ENCODE assay signal across 24 mouse cellular contexts in the genomic region with DNA sequence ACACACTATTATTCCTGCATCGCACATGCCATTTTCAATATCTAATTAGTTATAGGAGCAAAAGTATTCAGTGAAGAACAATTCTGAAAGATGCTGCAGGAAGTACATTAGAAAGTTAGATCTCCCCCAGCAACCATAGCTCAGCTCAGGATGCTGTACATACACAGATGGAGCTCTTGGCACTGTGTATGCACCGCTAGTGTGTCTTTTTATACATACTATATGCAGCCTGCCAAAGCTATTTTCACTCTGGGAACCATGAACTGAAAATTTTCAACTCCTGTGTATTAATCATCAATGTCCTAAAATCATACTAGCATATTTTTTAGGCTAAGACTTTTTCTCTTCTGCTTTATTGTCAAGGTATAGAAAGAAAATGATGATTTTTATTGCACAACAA.
A peak's percentile ranks its signal among the peaks of the same experiment; 100 is the strongest.
DNase-seq lines count a peak whose midpoint lies in the region; ATAC-seq and TF ChIP-seq lines count a peak whose summit lies in the region.
"Had no signal": no experiment of that assay in that cellular context is flagged by ENCODE, and none has a peak within 500 bp of the region (broad histone marks: within the 10 kb centered on the region; RNA-seq: fewer than 3 reads in every experiment).

No protein-coding gene starts in this region.

- H3K27ac ChIP-seq in forebrain, embryonic 14.5 days (ENCODE audit: low read depth, low read length), result no peak overlapping the region
- H3K27ac ChIP-seq in forebrain, embryonic 10.5 days, result no peak overlapping the region
- no peak overlapping the region for H3K27ac ChIP-seq in left cerebral cortex, adult 2 months
- H3K27ac ChIP-seq: embryonic facial prominence, embryonic 10.5 days; heart, embryonic 10.5 days; hindbrain, embryonic 10.5 days; limb, embryonic 12.5 days; liver, embryonic 12.5 days; midbrain, embryonic 15.5 days; stomach, embryonic 15.5 days had no signal

- WGBS in forebrain, embryonic 14.5 days, result 85% methylated on average over 2 of the region's 2 CpGs
- WGBS in forebrain, embryonic 10.5 days, result 92% methylated on average over 2 of the region's 2 CpGs

- H3K4me1 ChIP-seq in forebrain, embryonic 14.5 days (ENCODE audit: control insufficient read depth, insufficient read depth, low read length), result no peaks in the 10 kb centered on the region
- no peaks in the 10 kb centered on the region for H3K4me1 ChIP-seq in forebrain, embryonic 10.5 days
- H3K4me1 ChIP-seq: embryonic facial prominence, embryonic 10.5 days; heart, embryonic 10.5 days; hindbrain, embryonic 10.5 days; limb, embryonic 12.5 days; liver, embryonic 12.5 days; midbrain, embryonic 15.5 days; stomach, embryonic 15.5 days had no signal

- H3K4me2 ChIP-seq in forebrain, embryonic 14.5 days (ENCODE audit: low read length), result no peak overlapping the region
- H3K4me2 ChIP-seq: limb, embryonic 12.5 days; liver, embryonic 12.5 days; midbrain, embryonic 15.5 days; stomach, embryonic 15.5 days had no signal

- H3K4me3 ChIP-seq in forebrain, embryonic 14.5 days (ENCODE audit: low read depth, low read length), result no peak overlapping the region
- no peak overlapping the region for H3K4me3 ChIP-seq in forebrain, embryonic 10.5 days
- H3K4me3 ChIP-seq in left cerebral cortex, adult 2 months, result no peak overlapping the region
- H3K4me3 ChIP-seq: embryonic facial prominence, embryonic 10.5 days; heart, embryonic 10.5 days; hindbrain, embryonic 10.5 days; limb, embryonic 12.5 days; liver, embryonic 12.5 days; midbrain, embryonic 15.5 days; stomach, embryonic 15.5 days had no signal

- intact Hi-C loops in left cerebral cortex, adult 2 months (cut with DNase I), result no loop called here
- intact Hi-C loops in gastrocnemius, postnatal 14 days (cut with DNase I; ENCODE audit: low total_unique reads), result no loop called here

- peak; percentile 71 for DNase-seq in forebrain, embryonic 14.5 days (ENCODE audit: low spot score)
- no peak for DNase-seq in forebrain, embryonic 10.5 days (ENCODE audit: extremely low spot score, low spot score)
- peak; percentile 7 for DNase-seq in left cerebral cortex, adult 11 months (ENCODE audit: low spot score)
- DNase-seq in left cerebral cortex, adult 2 months (ENCODE audit: extremely low spot score in 1 of 2, low spot score in 2 of 2), result no peak
- peak; percentile 6 to 66 for DNase-seq in frontal cortex, postnatal 36 days (ENCODE audit: low spot score in 2 of 2)
- peak; percentile 16 for DNase-seq in right cerebral cortex, postnatal 25 days
- no peak for DNase-seq in embryo, embryonic 9.5 days (ENCODE audit: extremely low spot score)
- DNase-seq in gastrocnemius, postnatal 14 days, result no peak
- DNase-seq: adrenal gland, postnatal 10 days; cerebellum, adult 18-20 months; kidney, adult 2 months; kidney, postnatal 14 days; lung, adult 2 months; lung, postnatal 36 days had no signal

- no peaks in the 10 kb centered on the region for H3K27me3 ChIP-seq in forebrain, embryonic 14.5 days (replicated peaks; ENCODE audit: control insufficient read depth, insufficient read depth, low read length)
- no peaks in the 10 kb centered on the region for H3K27me3 ChIP-seq in forebrain, embryonic 10.5 days (ENCODE audit: poor library complexity, severe bottlenecking)
- H3K27me3 ChIP-seq: limb, embryonic 12.5 days; liver, embryonic 12.5 days; midbrain, embryonic 15.5 days; Patski; stomach, embryonic 15.5 days had no signal

- H3K9ac ChIP-seq in forebrain, embryonic 14.5 days (ENCODE audit: low read length), result no peak overlapping the region
- H3K9ac ChIP-seq: limb, embryonic 12.5 days; liver, embryonic 12.5 days; midbrain, embryonic 15.5 days; stomach, embryonic 15.5 days had no signal

- H3K36me3 ChIP-seq in forebrain, embryonic 14.5 days (ENCODE audit: control insufficient read depth, insufficient read depth, low read length), result no peaks in the 10 kb centered on the region
- H3K36me3 ChIP-seq in forebrain, embryonic 10.5 days (replicated peaks), result no peaks in the 10 kb centered on the region
- H3K36me3 ChIP-seq: embryonic facial prominence, embryonic 10.5 days; heart, embryonic 10.5 days; hindbrain, embryonic 10.5 days; limb, embryonic 12.5 days; liver, embryonic 12.5 days; midbrain, embryonic 15.5 days; stomach, embryonic 15.5 days had no signal

- no peak for ATAC-seq in forebrain, embryonic 14.5 days
- ATAC-seq: activated CD4-positive, CD25-positive, alpha-beta regulatory T cell, adult 4 months; CD4-positive, CD25-positive, alpha-beta regulatory T cell, adult 4 months; liver, embryonic 12.5 days; midbrain, embryonic 15.5 days; Patski had no signal

- no peaks in the 10 kb centered on the region for H3K9me3 ChIP-seq in forebrain, embryonic 14.5 days (replicated peaks; ENCODE audit: control insufficient read depth, low read length)
- H3K9me3 ChIP-seq in forebrain, embryonic 10.5 days, result no peaks in the 10 kb centered on the region
- H3K9me3 ChIP-seq: embryonic facial prominence, embryonic 10.5 days; heart, embryonic 10.5 days; hindbrain, embryonic 10.5 days; limb, embryonic 12.5 days; liver, embryonic 12.5 days; midbrain, embryonic 15.5 days; stomach, embryonic 15.5 days had no signal

- TF ChIP-seq CTCF in left cerebral cortex, adult 2 months (IDR thresholded peaks at IDR 0.05), result no peak

Comparison
In these comparisons a context has a peak if more than half of its experiments do, and no peak if none do; other contexts are left out.
1. DNase-seq: peak in forebrain, embryonic 14.5 days (single experiment), left cerebral cortex, adult 11 months (single experiment), frontal cortex, postnatal 36 days (2 of 2) and right cerebral cortex, postnatal 25 days (single experiment); none in forebrain, embryonic 10.5 days (single experiment), left cerebral cortex, adult 2 months (0 of 2), embryo, embryonic 9.5 days (single experiment) and gastrocnemius, postnatal 14 days (single experiment).